Mouse (Mus musculus): Measurements from ENCODE around the gene Pde8a.

DNA sequence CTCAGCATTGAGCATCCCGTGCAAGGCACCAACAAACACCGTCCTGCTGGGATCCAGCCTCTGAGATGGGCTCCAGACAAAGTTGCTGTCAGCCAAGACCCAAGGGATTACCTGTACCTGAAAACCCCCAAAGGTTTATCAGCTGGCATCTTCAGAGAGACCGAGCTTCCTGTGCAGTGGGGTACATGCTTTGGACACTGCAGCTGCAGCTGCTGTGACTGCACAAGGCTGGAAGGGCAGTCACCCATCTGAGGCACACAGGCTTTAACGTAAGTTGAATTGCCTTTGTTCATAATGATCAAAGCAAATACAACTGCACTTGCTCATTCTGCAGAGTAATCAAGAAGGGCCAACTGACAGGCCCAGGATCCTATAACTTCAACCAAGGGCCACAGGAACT lies 138.4 kb downstream of the Pde8a start:
- TF ChIP-seq CTCF (IDR thresholded peaks at IDR 0.05; ENCODE audit: extremely low read depth, insufficient read length, insufficient replicate concordance, low read depth, low read length) (no peak), POLR2A (IDR thresholded peaks at IDR 0.05; ENCODE audit: low read depth, low read length) (no peak)
